Mouse (Mus musculus): ENCODE data around the gene Deup1. TPM values are rescaled to one million over a fixed set of nuclear protein-coding genes. Genes with fewer than 3 reads are reported as not detected.

Gene Deup1
- 1.8 and 1.9 TPM in 2 replicates for polyA plus RNA-seq (2015; fragmentation: Nextera tagmentation; extraction: Ambion mirVana)

DNA sequence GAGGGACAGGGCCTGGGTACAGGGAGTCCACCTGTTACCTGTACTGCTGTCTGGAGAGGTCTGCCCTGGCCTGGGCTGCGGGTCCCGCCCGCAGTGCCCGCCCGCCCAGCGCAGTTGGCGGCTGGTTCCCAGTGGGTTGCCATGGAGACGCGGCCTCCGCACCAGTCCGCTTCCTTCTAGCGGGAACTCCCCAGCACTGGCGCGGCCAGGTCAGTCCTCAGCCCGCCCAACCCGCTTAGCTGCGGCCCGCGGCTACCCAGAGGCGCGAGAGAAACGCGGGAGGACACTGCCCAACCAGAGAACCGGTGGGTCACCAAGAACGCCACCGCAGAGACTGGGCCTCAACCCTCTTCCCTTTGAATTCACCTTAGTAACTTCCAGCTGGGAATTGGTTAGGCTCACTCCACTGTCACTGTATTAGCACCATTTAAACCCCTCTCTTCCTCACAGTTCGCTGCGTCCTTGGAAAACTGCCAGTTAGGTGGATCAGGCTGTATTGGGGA is at the start of gene Deup1:
TSS of gene Deup1 (minus strand) at position 149 of the 503 bp plus-strand sequence.
- under 1% methylated on average over 28 of the region's 28 CpGs for WGBS
- peak within 1 kb of the TSS; percentile 68 for H3K4me2 ChIP-seq (ENCODE audit: low read length)
- H3K4me1 ChIP-seq (ENCODE audit: control insufficient read depth, insufficient read depth, low read depth, low read length) = peaks cover 8% of the 10 kb centered on the region
- H3K27ac ChIP-seq (ENCODE audit: low read depth, low read length) = no peak within 1 kb of the TSS
- H3K27me3 ChIP-seq (replicated peaks; ENCODE audit: control insufficient read depth, insufficient read depth, low read length) = no peaks in the 10 kb centered on the region
- H3K4me3 ChIP-seq (ENCODE audit: low read length) = peak within 1 kb of the TSS; percentile 38
- no peaks in the 10 kb centered on the region for H3K9me3 ChIP-seq (ENCODE audit: control insufficient read depth, low read length)
- peak; percentile 92 for ATAC-seq
- no peaks in the 10 kb centered on the region for H3K36me3 ChIP-seq (ENCODE audit: control insufficient read depth, insufficient read depth, low read length)
- peak within 1 kb of the TSS; percentile 60 for H3K9ac ChIP-seq (ENCODE audit: low read depth, low read length)

- Histone ChIP-seq H3K4me3 (ENCODE audit: low read length) (no peak overlapping the region), H3K27ac (ENCODE audit: low read depth, low read length) (no peak overlapping the region), H3K4me2 (ENCODE audit: low read length) (no peak overlapping the region), H3K27me3 (replicated peaks; ENCODE audit: control insufficient read depth, insufficient read depth, low read length) (no peaks in the 10 kb centered on the region), H3K4me1 (ENCODE audit: control insufficient read depth, insufficient read depth, low read depth, low read length) (no peaks in the 10 kb centered on the region; the same call in 1 of the 2 replicates), H3K9me3 (ENCODE audit: control insufficient read depth, low read length) (no peaks in the 10 kb centered on the region), H3K9ac (ENCODE audit: low read depth, low read length) (no peak overlapping the region), H3K36me3 (ENCODE audit: control insufficient read depth, insufficient read depth, low read length) (no peaks in the 10 kb centered on the region)
- 39% methylated on average over 1 of the region's 1 CpGs for WGBS
- ATAC-seq = peak; percentile 34; the same call in 1 of the 2 replicates
These were observed 44.5 kb upstream of the Deup1 start for GRCm38 (mm10) chr9:15672251-15672650.

DNA sequence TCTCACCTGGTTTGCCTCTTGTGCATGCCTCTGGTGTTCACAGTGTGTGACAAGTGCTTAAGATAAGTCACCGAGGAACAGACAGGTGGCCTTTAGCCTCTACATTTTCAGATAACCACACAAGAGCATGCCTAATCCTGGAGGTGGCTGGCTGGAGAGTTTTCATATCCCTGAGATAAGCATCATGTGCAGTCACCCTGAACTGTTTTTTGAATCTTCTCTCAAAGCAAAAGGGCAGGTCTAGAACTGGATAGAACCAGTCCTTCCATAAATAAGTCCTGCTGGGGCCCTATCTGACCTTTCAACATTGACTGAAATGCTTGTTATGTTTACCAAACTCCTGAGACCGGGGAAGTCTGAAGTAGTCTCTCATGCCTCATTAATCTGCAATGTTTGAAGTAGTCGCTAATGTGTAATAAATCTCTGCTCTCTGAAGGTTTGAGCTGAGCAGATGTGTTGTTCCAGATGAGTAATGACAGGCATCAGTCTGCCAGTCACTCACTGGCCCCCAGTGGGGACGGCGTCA is 42.3 kb upstream of the Deup1 start:
- H3K4me1 ChIP-seq (ENCODE audit: control insufficient read depth, insufficient read depth, low read depth, low read length) = no peaks in the 10 kb centered on the region; the same call in 1 of the 2 replicates
- no peaks in the 10 kb centered on the region for H3K9me3 ChIP-seq (ENCODE audit: control insufficient read depth, low read length)
- ATAC-seq = peak; percentile 56; the same call in 1 of the 2 replicates
- H3K36me3 ChIP-seq (ENCODE audit: control insufficient read depth, insufficient read depth, low read length) = no peaks in the 10 kb centered on the region
- 31% methylated on average over 5 of the region's 5 CpGs for WGBS
- H3K27me3 ChIP-seq (replicated peaks; ENCODE audit: control insufficient read depth, insufficient read depth, low read length) = no peaks in the 10 kb centered on the region
- no peak overlapping the region for H3K4me2 ChIP-seq (ENCODE audit: low read length)
- no peak overlapping the region for H3K27ac ChIP-seq (ENCODE audit: low read depth, low read length)
- H3K4me3 ChIP-seq (ENCODE audit: low read length) = no peak overlapping the region
- no peak overlapping the region for H3K9ac ChIP-seq (ENCODE audit: low read depth, low read length)

GRCm38 (mm10) chr9:15669452-15669851 is 41.7 kb upstream of the Deup1 start:
- no peak overlapping the region for H3K27ac ChIP-seq (ENCODE audit: low read depth, low read length)
- H3K9ac ChIP-seq (ENCODE audit: low read depth, low read length) = no peak overlapping the region
- no peaks in the 10 kb centered on the region for H3K9me3 ChIP-seq (ENCODE audit: control insufficient read depth, low read length)
- no peaks in the 10 kb centered on the region for H3K27me3 ChIP-seq (replicated peaks; ENCODE audit: control insufficient read depth, insufficient read depth, low read length)
- H3K4me3 ChIP-seq (ENCODE audit: low read length) = no peak overlapping the region
- no peak for ATAC-seq
- no peaks in the 10 kb centered on the region; the same call in 1 of the 2 replicates for H3K4me1 ChIP-seq (ENCODE audit: control insufficient read depth, insufficient read depth, low read depth, low read length)
- 62% methylated on average over 3 of the region's 3 CpGs for WGBS
- H3K4me2 ChIP-seq (ENCODE audit: low read length) = no peak overlapping the region
- H3K36me3 ChIP-seq (ENCODE audit: control insufficient read depth, insufficient read depth, low read length) = no peaks in the 10 kb centered on the region

GRCm38 (mm10) chr9:15664606-15665005 is 36.9 kb upstream of the Deup1 start:
- no peak overlapping the region for H3K4me2 ChIP-seq (ENCODE audit: low read length)

GRCm38 (mm10) chr9:15659069-15659468 is 31.3 kb upstream of the Deup1 start:
- ATAC-seq = no peak
- WGBS = 76% methylated on average over 6 of the region's 6 CpGs
- no peak overlapping the region for H3K27ac ChIP-seq (ENCODE audit: low read depth, low read length)
- no peak overlapping the region for H3K9ac ChIP-seq (ENCODE audit: low read depth, low read length)
- no peak overlapping the region for H3K4me3 ChIP-seq (ENCODE audit: low read length)
- no peaks in the 10 kb centered on the region for H3K9me3 ChIP-seq (ENCODE audit: control insufficient read depth, low read length)
- no peaks in the 10 kb centered on the region for H3K36me3 ChIP-seq (ENCODE audit: control insufficient read depth, insufficient read depth, low read length)
- H3K4me2 ChIP-seq (ENCODE audit: low read length) = no peak overlapping the region
- no peaks in the 10 kb centered on the region for H3K27me3 ChIP-seq (replicated peaks; ENCODE audit: control insufficient read depth, insufficient read depth, low read length)
- no peaks in the 10 kb centered on the region for H3K4me1 ChIP-seq (ENCODE audit: control insufficient read depth, insufficient read depth, low read depth, low read length)

More at GRCm38 (mm10) chr9:15664606-15665005, 36.9 kb upstream of the Deup1 start:
- no peak overlapping the region for H3K9ac ChIP-seq (ENCODE audit: low read depth, low read length)
- ATAC-seq = no peak
- H3K9me3 ChIP-seq (ENCODE audit: control insufficient read depth, low read length) = no peaks in the 10 kb centered on the region
- no peaks in the 10 kb centered on the region for H3K36me3 ChIP-seq (ENCODE audit: control insufficient read depth, insufficient read depth, low read length)
- H3K4me3 ChIP-seq (ENCODE audit: low read length) = no peak overlapping the region
- H3K27ac ChIP-seq (ENCODE audit: low read depth, low read length) = no peak overlapping the region
- H3K27me3 ChIP-seq (replicated peaks; ENCODE audit: control insufficient read depth, insufficient read depth, low read length) = no peaks in the 10 kb centered on the region
- WGBS = 85% methylated on average over 7 of the region's 7 CpGs
- H3K4me1 ChIP-seq (ENCODE audit: control insufficient read depth, insufficient read depth, low read depth, low read length) = no peaks in the 10 kb centered on the region

DNA sequence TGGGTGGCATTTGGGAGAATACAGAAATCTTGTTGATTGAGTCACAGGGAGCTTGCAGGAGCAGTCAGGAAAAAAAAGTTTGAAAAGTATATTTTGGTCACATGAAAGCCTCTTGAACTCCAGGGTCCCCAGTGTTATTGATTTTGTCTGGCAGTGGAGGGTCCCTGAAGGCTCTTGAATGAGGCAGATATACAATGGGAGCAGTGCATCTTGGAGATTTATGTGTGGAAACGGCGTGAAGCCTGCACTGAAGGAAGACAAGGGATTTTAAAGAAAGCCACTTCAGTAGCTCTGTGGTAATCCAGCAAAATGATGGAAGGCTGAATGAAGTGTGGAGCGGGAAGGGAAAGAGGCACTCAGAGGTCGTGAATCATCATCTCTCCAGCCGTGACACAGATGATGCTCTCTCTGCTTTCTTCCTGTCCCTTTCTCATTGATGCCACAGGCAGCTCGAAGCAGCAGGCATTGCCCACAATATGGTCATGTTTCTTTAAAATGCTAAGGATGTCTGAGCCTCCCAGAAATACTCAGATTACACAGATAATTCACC is 30.6 kb upstream of the Deup1 start:
- Histone ChIP-seq H3K36me3 (ENCODE audit: control insufficient read depth, insufficient read depth, low read length) (no peaks in the 10 kb centered on the region), H3K27me3 (replicated peaks; ENCODE audit: control insufficient read depth, insufficient read depth, low read length) (no peaks in the 10 kb centered on the region), H3K9me3 (ENCODE audit: control insufficient read depth, low read length) (no peaks in the 10 kb centered on the region), H3K9ac (ENCODE audit: low read depth, low read length) (no peak overlapping the region), H3K27ac (ENCODE audit: low read depth, low read length) (no peak overlapping the region), H3K4me3 (ENCODE audit: low read length) (no peak overlapping the region), H3K4me2 (ENCODE audit: low read length) (no peak overlapping the region), H3K4me1 (ENCODE audit: control insufficient read depth, insufficient read depth, low read depth, low read length) (no peaks in the 10 kb centered on the region)
- 32% methylated on average over 6 of the region's 6 CpGs for WGBS
- peak; percentile 52; the same call in 1 of the 2 replicates for ATAC-seq

DNA sequence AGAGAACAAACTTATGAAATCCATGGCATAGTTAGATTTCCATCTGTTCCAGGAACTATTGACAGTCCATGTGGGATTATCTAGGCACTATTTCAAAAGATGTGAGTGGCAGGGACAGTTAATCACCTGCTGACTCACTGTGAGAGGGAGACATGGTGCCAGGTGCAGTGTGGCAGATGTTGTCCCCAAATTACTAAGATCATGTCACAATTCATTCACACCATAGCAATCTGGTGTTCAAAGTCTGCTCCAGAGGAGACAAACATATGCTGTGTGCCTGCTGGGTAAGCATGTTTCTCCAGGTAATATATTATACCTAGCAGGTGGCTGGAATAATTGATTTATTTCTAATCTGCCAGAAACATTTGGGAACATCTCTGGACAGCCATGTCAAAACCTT is 25.3 kb upstream of the Deup1 start:
- ATAC-seq = peak; percentile 95
- no peaks in the 10 kb centered on the region for H3K27me3 ChIP-seq (replicated peaks; ENCODE audit: control insufficient read depth, insufficient read depth, low read length)
- H3K9ac ChIP-seq (ENCODE audit: low read depth, low read length) = no peak overlapping the region
- no peak overlapping the region for H3K4me2 ChIP-seq (ENCODE audit: low read length)
- H3K4me3 ChIP-seq (ENCODE audit: low read length) = no peak overlapping the region
- H3K36me3 ChIP-seq (ENCODE audit: control insufficient read depth, insufficient read depth, low read length) = no peaks in the 10 kb centered on the region
- no peak overlapping the region for H3K27ac ChIP-seq (ENCODE audit: low read depth, low read length)
- no peaks in the 10 kb centered on the region for H3K4me1 ChIP-seq (ENCODE audit: control insufficient read depth, insufficient read depth, low read depth, low read length)
- no peaks in the 10 kb centered on the region for H3K9me3 ChIP-seq (ENCODE audit: control insufficient read depth, low read length)

- Histone ChIP-seq H3K9me3 (ENCODE audit: control insufficient read depth, low read length) (no peaks in the 10 kb centered on the region), H3K36me3 (ENCODE audit: control insufficient read depth, insufficient read depth, low read length) (no peaks in the 10 kb centered on the region), H3K9ac (ENCODE audit: low read depth, low read length) (no peak overlapping the region), H3K4me1 (ENCODE audit: control insufficient read depth, insufficient read depth, low read depth, low read length) (no peaks in the 10 kb centered on the region), H3K4me3 (ENCODE audit: low read length) (no peak overlapping the region), H3K4me2 (ENCODE audit: low read length) (no peak overlapping the region), H3K27ac (ENCODE audit: low read depth, low read length) (no peak overlapping the region), H3K27me3 (replicated peaks; ENCODE audit: control insufficient read depth, insufficient read depth, low read length) (no peaks in the 10 kb centered on the region)
- no peak for ATAC-seq
- WGBS = 94% methylated on average over 2 of the region's 2 CpGs
These were observed 22.2 kb upstream of the Deup1 start for GRCm38 (mm10) chr9:15649977-15650376.

All from hindbrain, embryonic 16.5 days (tissue).